Mouse (Mus musculus) neutrophil, adult 59 days (primary cell): Measurements from ENCODE around the gene Pjvk. TPM values are rescaled to one million over a fixed set of nuclear protein-coding genes. Genes with fewer than 3 reads are reported as not detected.

Source experiments
- total RNA-seq, 2 experiments: library from RNA; stranded (reverse); gene quantifications; 1 replicate in 1 of 2; 2 replicates in 1 of 2; pipeline ENCODE4 v1.2.4; 2023

Gene Pjvk
- not detected for total RNA-seq

DNA sequence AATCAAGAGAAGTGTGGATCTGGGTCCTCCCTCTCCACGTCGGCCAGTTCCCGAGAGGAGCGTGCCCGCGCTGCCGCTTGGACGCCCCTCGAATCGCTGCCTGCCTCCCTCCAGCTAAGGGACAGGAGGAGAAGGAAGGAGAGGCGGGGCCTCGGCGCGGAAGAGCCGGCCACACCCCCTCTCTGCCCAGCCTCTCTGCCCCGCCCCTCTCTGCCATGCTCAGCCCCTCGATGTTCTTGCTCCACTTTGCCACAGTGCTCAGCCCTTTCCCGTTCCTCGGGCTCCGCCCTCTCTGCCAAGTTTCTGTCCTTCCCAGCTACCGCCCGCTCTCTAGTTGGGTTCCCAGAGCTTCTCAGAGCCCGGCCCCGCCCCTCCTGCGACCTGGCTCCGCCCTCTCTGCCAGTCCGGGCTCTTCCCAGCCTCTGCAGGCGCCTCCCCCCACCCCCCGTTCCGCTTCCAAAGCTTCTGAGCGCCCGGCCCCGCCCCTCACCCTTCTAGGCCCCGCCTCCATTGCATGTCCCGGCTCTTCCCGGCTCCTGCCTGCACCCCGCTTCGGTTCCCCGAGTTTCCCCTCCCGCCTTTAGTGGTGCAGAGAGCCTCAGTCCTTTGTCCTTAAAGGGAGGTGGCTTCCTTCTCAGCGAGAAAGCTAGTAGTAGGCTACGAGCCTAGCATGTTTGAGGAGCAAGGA is at the start of gene Pjvk, which contains the start of gene Prkra:
Gene Pjvk, plus strand, starts transcription at position 594 of the 688 bp plus-strand sequence.
Gene Prkra, minus strand, starts transcription at position 133 of the 688 bp plus-strand sequence.

DNA sequence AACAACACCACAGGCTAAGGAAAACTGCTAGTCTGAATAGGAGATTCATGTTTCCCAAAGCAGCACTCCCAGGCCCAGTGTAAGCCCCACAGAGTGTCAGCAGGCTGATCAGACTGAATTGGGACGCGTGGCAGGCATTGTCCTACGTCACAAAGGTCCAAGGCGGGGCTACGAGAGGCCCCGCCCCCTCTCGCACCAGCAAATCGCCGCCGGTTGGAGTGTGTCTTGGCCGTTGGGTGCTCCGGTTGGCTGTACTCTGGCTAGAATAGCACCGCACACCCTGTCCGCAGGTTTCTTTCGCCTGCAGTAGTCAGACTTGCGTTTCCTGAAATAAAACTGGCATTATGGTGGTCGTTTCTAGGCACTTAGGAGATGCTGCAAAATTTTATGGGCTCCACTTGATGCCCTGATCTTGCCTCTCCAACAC is 24.7 kb downstream of the Pjvk start, which contains the start of gene Fkbp7:
Gene Fkbp7, minus strand, starts transcription at position 151 of the 427 bp plus-strand sequence.

DNA sequence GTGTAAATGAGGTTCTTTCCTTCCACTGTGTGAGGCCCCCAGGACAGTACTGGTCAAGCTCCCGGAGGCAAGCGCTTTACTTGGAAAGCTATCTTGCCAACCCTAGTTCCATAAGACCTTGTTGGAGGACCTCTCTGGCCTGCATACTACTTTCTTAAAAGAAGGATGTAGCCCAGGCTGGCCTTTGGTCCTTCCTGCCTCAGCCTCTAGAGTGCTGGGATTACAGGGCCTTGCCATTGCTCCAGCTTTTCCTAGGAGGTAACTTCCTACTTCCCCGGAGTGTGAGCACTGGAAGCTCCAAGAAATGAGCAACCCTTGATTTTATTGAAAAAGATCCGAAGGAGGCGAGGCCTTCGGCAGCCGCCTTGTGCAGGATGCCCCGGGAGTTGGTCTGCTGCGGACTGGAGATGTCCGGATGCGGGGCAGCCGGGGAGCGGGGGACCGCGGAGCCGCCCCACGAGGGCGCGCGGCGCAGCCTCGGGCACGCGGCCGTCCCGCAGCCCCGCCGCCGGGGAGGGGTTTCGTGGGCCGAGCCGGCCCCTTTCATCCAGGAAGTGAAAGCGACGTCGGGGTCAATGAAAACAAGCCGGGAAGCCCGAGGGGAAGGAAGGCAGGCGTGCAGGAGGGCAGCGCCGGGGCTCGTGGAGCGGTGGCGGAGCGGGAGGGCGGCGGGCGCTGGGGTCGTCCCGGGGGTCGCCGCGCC is 26.6 kb downstream of the Pjvk start, which contains the start of gene Plekha3:
Gene Plekha3, plus strand, starts transcription at position 557 of the 703 bp plus-strand sequence.

Other genes with a start within 250 kb of the Pjvk start
- under 1 TPM in 1 of 2 experiments, not detected in 1; 0.90 TPM for gene Osbpl6, start 242.0 kb upstream of the Pjvk start, total RNA-seq
- 10 to 100 TPM in 1 of 2 experiments, 1 to 10 TPM in 1; 9.6 to 11.8 TPM for gene Prkra, start 461 bp upstream of the Pjvk start, total RNA-seq
- 1 to 10 TPM; 3.8 to 4.4 TPM for gene Fkbp7, start 24.6 kb downstream of the Pjvk start, total RNA-seq
- 10 to 100 TPM in 1 of 2 experiments, 1 to 10 TPM in 1; 9.4 to 11.7 TPM for gene Plekha3, start 26.8 kb downstream of the Pjvk start, total RNA-seq